Mouse (Mus musculus) left cerebral cortex, adult 18-20 months (tissue): Measurements from ENCODE around the gene Jag2. TPM values are rescaled to one million over a fixed set of nuclear protein-coding genes. Genes with fewer than 3 reads are reported as not detected.
A peak's percentile ranks its signal among the peaks of the same experiment; 100 is the strongest.

Experiments
- DNase-seq, 2 experiments: peaks; one replicate each; pipeline ENCODE4 v3.0.0; 2021 to 2022; ENCODE audit warnings: low spot score in 2 of 2, mixed read lengths in 1 of 2
- long read RNA-seq, 2 experiments: library from polyadenylated mRNA; stranded (forward); transcript quantifications; one replicate each; pipeline ENCODE4 v2.0.0; 2021
- total RNA-seq, 2 experiments: library from RNA; stranded (reverse); gene quantifications; 2 replicates each; pipeline ENCODE4 v1.2.3; 2021

The Jag2 gene
- total RNA-seq, result 10 to 100 TPM; 53.4 to 58.9 TPM
- long read RNA-seq, experiment 1, full-length matches to known transcripts, result 6 of 28 reads
- long read RNA-seq, experiment 1, partial matches to known transcripts, result 8 of 28 reads
- long read RNA-seq, experiment 1, other reads (novel, unspliced or antisense), result 14 of 28 reads
- long read RNA-seq, experiment 2, partial matches to known transcripts, result 7 of 17 reads
- long read RNA-seq, experiment 2, other reads (novel, unspliced or antisense), result 9 of 17 reads

DNA sequence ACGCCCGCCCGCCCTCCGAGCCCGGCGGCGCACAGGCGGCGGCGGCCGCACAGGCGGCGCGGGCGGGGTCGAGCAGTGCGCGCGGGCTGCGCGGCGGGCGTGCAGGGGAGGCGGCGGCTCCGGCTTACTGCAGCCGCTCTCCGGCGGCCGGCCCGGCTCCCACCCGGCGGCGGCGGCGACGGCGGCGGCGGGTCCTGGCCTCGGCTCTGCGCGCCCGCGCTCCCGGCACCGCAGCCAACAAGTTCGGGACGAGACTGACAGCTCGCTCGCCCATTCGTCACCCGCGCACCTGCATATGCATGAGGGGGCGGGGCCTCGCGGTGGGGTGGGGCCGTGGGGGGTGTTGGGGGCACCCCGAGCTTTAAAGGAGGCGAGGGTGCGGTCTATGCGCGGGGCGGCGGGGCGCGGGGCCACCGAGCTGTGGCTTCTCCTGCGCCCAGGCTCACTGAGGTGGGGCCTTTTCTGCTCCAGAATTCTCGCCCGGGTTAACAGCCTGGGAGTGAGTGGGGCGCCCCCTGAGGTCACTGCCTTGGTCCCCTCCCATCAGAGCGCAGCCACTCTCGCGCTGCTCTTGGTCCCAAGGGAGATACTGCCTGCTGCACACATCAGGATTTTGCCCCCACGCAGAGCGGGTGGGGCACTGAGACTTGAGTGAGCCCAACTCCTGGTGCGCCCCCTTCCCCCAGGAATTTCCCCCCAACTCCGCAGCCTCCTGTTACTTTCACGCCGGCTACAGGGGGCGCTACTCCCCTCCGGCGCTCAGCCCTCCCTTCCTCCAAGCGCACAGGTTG, at the start of gene Jag2:
Gene Jag2, minus strand, starts transcription at position 215 of the 791 bp plus-strand sequence.
- DNase-seq, result peak; percentile 65 to 78

DNA sequence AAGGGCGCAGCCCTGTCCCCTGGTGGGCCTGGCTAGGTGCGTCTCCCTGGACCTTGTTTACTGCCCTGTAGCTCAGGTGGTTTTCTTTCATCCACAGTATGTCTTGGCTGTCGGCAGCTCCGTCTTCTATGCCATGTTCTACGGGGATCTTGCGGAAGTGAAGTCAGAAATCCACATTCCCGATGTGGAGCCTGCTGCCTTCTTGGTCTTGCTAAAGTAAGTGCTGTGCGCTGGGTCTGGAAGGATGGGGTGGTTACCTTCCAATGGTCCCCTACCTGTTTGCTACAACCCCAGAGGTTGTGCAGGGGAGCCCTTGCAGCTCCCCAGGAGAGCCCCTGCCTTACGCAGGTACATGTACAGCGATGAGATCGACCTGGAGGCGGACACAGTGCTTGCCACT, 47.6 kb upstream of the Jag2 start:
- DNase-seq, result no peak

DNA sequence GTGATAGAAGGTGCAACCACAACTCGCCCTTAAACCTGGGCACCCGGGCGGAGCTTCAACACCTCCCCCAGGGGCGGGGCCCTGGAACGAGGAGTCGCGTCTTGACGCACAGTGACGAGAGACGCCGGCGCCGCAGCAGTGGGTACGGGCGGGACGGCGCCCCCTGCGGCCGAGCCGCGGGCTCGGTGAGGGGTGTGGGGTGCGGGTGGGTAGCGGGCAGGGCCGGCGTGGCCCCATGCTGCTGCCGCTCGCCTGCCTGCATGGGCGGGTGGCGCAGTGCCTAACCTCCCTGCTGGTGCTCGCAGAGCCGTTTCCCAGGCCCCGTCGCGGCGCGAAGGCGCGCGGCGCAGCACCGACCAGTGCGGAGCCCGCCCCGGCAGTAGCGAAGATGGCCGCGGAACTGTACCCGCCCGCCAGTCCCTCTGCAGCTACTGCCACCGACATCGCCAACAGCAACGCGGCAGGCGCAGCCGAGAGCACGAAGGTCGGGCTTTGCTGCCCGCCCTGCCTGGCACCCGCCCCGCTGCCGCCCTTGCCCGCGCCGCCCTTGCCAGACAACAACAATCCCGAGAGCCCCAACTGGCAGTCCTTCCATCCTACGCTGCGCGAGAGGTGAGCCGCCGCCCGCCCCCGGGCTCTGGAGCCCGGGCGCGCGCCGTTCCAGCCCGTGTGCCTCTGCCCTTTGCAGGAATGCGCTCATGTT, 46.9 kb upstream of the Jag2 start, which contains the start of gene Btbd6:
Gene Btbd6, plus strand, starts transcription at position 112 of the 703 bp plus-strand sequence.
- DNase-seq, result peak; percentile 91 to 92

DNA sequence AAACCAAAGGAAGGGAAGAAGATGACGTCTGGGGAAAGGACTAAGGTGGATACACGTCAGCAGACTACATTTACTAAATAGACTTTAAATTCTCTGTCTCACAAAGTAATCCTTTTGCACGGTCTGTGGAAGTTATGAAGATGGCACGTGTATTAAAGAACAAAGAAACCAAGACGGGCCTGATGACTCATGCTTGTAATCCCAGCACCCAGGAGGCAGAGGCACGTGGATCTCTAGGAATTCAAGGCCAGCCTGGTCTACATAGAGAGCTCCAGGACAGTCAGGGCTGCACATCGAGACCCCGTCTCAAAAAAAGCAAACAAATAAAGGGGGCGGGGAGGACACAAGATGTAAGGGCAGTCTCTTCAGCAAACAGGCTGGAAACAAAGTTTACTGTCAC, 45.2 kb upstream of the Jag2 start:
- DNase-seq, result no peak

DNA sequence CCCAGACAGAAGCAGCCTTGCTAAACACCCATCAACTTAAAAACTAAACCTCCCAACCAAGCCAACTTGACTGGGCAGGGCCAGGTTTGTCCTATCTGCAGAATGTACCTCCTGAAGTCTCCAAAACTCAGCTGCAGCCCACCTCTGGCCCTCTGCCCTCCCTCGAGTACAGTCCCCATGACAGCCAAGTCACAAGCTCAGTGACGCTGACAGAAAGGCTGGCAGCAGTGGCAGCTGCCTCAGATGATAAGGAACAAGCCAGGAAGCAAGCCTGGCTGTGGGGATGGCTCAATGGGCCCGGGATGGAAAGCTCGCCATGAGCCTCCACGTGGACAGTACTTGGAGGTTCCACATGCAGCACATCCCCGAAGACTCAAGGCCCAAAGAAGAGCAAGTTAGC, 40.0 kb upstream of the Jag2 start:
- DNase-seq, result no peak

DNA sequence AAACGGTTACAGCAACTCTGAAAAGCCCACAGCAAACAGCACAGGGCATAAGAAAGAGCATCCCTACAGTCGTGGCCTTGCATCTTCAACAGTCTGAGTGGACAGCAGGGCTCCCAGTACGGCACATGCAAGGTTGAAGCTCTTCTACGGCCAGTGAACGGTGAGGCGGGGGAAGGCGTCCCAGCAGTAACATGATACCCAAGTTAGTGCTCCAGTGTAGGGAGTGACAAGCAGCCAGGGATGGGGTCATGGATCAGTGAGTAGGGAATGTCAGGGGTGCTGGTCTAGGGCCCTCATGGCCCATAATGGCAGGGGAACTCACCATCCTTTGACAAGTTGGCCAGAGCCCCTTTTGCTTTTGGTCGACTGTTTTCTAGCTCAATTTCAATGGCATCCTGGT, 39.4 kb upstream of the Jag2 start:
- DNase-seq, result no peak

DNA sequence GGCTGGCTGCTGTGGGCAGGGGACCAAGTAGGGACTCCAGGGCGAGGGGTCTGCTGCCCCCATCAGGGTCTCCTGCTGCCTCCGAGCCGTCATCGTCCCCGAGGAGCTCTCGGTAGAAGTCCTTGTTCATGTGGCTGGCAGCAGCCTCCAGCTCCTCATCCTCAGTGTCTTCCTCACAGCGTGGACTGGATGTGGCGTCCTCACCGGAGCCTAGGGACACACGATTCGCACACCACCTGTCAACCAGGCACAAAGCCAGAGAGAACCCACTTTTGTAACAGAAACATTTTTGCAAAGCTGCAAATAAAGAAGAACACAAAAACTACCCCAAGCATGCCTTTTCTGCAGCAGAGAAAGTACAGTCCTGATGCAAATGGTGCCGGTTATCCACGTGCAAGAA, 36.2 kb upstream of the Jag2 start:
- DNase-seq, result no peak

DNA sequence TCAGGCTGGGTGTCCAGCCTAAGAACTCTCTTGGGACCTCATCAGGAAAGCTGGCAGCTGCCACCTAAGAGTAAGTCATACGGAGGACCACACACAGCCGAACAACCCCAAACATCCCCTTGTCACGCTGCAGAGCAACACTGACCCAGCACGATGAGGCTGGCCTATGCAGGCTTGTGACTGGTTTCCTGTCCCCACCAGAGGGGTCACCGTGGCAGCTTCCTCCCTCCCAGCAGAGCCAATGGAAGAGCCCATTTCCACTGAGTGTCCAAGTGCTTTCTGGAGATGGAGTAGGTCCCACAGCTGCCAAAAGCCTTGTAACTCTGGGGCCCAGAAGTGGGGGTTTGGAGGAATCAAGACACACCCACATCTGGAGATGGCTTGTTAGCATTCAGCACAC, 32.3 kb upstream of the Jag2 start:
- DNase-seq, result no peak

DNA sequence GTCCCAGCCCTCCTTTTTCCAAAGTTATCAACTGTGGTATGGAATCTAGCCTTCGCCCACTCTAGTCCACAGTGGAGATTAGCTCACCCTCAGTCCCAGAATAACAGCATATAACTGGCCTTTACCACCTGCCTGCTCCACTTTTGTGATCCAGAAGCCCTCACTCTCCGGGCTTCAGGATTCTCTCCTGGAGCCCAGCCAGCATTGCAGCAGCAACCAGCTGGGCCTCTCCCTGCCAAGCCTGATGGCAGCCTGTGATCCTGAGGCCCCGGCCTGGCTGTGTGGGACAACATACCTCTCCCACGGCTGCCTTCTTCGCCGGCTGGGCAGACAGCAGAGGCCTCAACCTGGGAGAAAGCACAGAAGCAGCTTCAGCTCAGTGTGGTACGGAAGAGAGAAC, 31.9 kb upstream of the Jag2 start:
- peak in 1 of 2 experiments; percentile 40 for DNase-seq

DNA sequence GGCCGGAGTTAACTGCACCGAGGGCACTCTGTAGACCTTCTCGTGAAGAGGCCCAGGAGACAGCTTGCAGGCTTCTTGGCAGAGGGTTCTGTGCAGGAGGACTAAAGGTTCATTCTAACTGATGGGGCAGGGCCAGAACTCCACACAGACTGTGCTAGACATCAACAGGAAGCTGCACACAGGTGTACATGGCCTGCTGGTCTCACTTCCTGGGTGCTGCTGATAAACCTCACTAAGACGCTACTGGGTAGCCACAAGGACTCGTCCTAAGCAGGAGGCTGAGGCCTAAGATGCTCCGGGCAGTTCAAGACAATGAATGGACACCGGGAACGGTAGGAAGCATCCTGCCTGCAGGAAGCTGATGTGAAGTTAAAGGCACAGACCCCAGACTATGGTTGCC, 29.8 kb upstream of the Jag2 start:
- no peak for DNase-seq

DNA sequence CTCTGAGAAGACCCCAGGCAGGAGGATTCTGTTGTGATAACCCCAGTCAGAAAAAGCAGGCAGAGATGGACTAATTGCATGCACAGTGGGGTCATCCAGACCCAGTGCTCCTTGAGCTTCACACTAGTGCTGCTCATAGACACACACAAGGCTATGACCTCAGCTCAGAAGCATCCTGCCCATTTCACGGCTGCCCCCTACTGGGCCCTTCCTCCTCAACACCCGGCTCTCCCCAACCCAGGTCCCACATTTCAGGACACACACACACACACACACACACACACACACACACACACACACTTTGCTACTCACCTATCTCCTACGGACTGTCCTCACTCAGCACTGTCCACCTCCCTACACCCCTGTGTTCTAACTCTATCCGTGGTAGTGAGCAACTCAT, 28.7 kb upstream of the Jag2 start:
- peak in 1 of 2 experiments; percentile 38 for DNase-seq

DNA sequence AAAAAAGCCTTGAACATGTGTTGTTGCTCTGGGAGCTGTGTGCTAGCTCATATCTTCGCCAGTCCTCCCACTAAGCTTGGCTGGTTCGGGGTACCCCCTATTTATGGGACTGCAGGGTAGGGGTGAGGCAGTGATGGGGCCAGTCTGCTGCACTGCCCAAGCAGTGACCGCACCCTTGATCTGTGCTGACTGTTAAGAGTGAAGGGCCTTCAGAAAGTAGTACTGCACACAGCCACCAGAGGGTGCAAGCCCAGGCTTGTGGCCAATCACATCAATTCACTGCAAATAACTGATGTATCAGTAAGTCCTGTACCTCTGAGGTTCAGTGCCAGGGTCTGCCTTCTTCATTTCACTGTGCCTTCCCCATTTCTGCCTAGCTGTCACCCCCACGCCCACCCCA, 26.2 kb upstream of the Jag2 start:
- peak; percentile 77 for DNase-seq

DNA sequence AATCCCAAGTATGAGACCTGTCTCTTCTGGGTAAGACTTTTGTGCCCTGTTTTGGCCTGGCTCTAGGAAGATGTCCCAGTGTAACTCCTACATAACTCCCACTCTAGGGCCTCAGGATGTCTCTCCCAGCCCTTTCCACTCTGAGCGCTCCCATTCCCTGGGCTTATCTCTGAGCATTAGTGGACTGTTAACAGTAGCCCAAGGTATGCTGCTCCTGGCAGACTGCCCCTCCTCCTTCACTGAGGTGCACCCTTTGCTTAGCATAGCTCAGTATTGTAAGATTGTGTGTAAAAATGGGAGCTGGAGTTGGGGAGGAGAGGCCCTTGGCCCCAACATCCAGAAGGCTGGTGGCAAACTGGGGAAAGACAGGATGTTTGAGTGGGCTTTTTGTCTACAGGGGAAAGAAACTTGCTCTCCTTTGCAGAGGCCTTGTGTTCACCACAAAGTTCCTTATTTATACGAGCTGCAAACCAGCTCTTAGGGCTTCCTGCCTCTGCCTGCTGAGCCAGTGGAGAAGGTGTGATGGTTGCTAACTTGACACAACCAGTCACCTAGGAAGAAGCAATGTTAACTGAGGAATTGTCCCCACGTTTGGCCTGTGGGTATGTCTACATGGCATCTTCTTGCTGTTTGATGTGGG, 23.5 kb upstream of the Jag2 start:
- DNase-seq, result no peak

DNA sequence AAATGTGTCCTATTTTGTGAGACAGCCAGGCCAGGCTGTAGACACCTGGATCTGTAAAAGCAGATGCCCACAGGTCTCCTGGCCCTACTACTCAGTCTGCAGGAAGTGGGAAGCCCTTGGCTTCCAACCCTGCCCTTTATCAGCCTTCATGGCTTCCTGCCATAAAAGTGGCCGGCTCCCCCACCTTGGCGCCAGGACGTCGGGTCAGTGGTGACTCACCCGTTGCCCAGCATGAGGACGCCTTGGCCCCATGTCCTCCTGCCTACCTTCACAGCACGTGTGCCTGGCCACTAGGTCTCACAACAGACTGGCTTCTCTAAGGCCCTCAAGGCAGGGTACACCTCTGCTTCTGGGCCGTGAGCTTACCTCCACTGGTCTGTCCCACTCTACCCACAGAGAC, 22.9 kb upstream of the Jag2 start:
- DNase-seq, result no peak

DNA sequence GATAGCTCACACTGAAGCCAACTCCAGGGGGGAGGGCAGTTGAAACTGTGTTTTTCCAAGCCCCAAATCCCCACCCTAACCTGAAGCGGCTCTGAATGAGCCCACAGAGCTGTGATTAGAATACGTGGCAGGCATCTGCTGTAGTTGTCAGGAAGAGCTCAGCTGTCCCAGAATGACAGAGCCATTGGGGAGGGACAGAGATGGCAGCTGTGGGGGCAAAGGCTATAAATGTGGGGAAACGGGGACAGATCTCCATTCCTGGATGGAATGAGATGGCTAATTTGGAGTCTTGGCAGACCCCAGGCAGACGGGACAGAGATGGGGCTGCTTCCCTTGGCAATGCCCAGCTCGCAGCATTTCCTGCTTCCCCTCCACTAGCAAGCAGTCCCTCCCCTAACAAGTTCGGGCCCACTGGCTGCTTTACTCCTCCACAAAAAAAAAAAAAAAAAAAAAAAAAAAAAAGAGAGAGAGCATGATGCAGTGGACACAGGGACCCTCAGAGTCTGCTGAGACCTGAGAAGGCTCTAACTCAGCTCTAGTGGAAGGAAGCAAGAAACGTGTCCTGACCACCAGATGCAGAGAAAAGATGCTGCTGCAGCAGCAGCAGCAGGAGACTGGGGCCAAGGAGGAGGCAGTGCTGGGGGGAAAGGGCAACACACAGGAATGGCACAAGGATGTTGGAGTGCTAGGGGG, 21.7 kb upstream of the Jag2 start:
- no peak for DNase-seq

DNA sequence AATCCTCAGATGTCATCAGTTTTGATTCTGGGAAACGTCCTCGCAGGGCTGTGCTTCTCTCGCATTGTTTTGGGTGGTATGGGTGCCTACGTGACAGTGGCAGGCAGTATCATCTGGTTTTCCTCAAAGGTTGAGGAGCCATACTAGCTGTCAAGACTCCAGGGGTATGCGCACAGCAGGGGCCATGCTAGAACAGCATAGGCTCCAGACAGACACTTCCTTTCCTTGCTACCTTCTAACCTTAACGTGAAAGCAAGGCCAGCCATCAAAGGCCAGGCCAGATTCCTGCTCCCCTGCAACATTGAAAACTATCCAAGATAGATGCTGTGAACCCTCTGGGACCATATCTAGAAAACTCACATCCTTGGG, 21.2 kb upstream of the Jag2 start:
- DNase-seq, result no peak

DNA sequence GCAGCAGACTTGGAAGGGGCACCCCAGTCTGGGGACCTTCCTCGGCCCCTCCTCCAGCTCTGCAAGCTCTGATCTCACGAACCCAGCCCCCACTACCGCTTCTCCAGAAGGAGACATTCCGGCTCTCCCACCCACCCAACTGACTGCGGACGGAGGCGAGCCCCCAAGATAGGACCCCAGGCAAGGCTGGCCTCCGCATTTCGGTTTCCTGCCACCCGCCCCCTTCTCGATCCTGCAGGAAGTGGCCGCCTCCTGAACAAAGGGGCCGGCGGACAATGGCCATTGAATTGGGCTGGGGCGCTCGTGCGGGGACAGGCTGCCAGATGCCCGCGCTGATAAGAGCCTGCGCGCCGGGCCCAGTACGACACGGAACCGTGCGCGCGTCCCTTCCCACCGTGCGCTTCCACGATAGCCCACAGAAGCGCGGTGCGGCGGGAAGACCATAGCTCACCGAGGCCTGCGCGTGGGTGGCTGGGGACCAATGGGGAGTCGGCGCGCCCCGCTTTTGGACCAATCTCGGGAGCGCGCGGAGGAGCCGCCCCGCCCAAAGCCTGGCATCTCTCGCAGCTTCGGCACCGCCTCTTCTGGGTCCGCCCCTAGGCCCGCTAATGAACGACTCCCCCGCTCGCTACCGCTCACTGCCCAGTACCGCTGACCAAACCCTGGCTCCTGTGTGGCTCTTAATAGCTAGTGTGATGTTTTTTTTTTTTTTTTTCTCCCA, 20.6 kb upstream of the Jag2 start:
- DNase-seq, result peak; percentile 94 to 98

DNA sequence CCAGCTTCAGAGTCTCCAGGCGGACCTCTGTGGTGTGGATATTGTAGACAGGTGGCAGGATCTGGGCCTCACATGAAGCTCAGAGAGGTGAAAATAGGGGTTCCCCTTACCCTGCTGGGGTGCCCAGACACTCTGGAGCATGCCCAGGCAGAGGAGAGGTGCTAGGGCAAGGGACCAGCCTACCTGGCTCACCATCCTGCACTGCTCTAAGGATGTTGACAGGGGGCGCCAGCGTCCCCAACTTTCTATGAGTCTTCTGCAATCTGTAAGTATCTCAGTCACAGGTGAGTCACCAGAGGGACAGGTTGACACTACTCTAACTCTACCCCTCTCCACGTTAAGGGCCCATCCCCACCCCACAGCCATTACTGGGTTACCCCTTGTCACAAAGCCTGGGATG, 17.7 kb upstream of the Jag2 start:
- DNase-seq, result peak; percentile 44 to 48

DNA sequence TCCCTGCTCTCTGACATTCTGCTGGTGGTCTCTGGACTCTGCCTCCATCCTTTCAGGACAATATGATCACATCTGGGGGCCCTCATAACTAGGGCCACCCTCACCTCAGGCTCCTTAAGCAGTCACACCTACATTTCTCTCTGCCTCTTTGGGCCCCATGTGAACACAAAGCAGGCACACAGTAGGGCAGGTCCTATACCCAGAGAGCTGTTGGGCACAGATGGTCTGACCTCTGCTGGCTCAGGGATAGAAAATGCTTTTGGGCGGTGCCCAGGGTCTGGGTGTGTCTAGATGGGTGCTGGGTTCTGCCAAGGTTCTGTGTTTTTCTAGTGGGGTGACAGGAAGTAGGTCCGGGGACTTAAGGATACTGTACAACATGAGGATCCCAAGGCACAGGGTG, 14.1 kb upstream of the Jag2 start:
- DNase-seq, result no peak
